ENCODE assay signal across 20 mouse cellular contexts in the genomic region with DNA sequence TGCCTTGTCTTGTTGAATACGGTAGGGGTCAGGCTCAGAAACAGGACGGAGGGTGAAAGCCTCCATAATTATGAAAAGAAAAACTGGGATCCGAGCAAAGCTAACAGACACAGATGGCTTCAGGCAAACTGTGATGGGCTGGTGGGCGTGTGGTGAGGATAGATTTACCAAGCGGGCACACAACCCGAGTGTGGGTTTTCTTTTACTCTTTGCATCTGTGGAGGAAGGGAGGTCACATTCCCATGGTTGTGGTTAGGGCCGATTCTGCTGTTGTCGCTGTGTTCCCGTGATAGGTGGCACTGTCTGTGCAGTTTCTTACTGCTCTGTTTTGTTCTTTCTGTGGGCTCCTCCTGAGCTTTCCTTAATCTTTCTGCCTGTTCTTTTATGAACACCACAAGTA.
DNase-seq lines count a peak whose midpoint lies in the region; ATAC-seq and TF ChIP-seq lines count a peak whose summit lies in the region.
"Had no signal": no experiment of that assay in that cellular context is flagged by ENCODE, and none has a peak within 500 bp of the region (broad histone marks: within the 10 kb centered on the region; RNA-seq: fewer than 3 reads in every experiment).

No protein-coding gene starts in this region.

- no peak overlapping the region for H3K27ac ChIP-seq in embryonic facial prominence, embryonic 13.5 days
- H3K27ac ChIP-seq in embryonic facial prominence, embryonic 10.5 days (replicated peaks), result no peak overlapping the region
- peak overlapping the region; percentile 92 for H3K27ac ChIP-seq in layer of hippocampus, adult 2 months
- no peak overlapping the region for H3K27ac ChIP-seq in midbrain, embryonic 15.5 days
- H3K27ac ChIP-seq: gastrocnemius, adult 2 months; heart, embryonic 13.5 days; hindbrain, embryonic 10.5 days; limb, embryonic 10.5 days; lung, embryonic 15.5 days had no signal

- no peak for TF ChIP-seq POLR2A in myocyte (IDR thresholded peaks at IDR 0.05; ENCODE audit: insufficient read length, low read depth)

- no peak overlapping the region for H3ac ChIP-seq in myocyte (ENCODE audit: control insufficient read depth, insufficient read length)

- ATAC-seq in embryonic facial prominence, embryonic 13.5 days (ENCODE audit: insufficient number of reproducible peaks, insufficient read depth, low FRiP score, low TSS enrichment, low read depth), result no peak
- ATAC-seq in midbrain, embryonic 15.5 days (replicated peaks), result no peak
- ATAC-seq: CD4-positive, CD25-positive, alpha-beta regulatory T cell, adult 4 months; midbrain, embryonic 16.5 days had no signal

- no peak overlapping the region for H3K4me3 ChIP-seq in embryonic facial prominence, embryonic 13.5 days
- no peak overlapping the region for H3K4me3 ChIP-seq in embryonic facial prominence, embryonic 10.5 days
- peak overlapping the region; percentile 13 for H3K4me3 ChIP-seq in layer of hippocampus, adult 2 months
- no peak overlapping the region for H3K4me3 ChIP-seq in myocyte
- no peak overlapping the region for H3K4me3 ChIP-seq in midbrain, embryonic 15.5 days
- H3K4me3 ChIP-seq: gastrocnemius, adult 2 months; heart, embryonic 13.5 days; hindbrain, embryonic 10.5 days; limb, embryonic 10.5 days; lung, embryonic 15.5 days had no signal

- peaks cover 8% of the 10 kb centered on the region for H3K4me1 ChIP-seq in embryonic facial prominence, embryonic 13.5 days
- H3K4me1 ChIP-seq in embryonic facial prominence, embryonic 10.5 days, result peaks cover 42% of the 10 kb centered on the region
- no peaks in the 10 kb centered on the region for H3K4me1 ChIP-seq in midbrain, embryonic 15.5 days
- H3K4me1 ChIP-seq: heart, embryonic 13.5 days; lung, embryonic 15.5 days had no signal

- TF ChIP-seq CTCF in layer of hippocampus, adult 2 months (conservative IDR thresholded peaks at IDR 0.05), result 0 out of 2 replicates have a peak, but pooled peaks have one; percentile 13

- H3K27me3 ChIP-seq in embryonic facial prominence, embryonic 13.5 days, result no peaks in the 10 kb centered on the region
- H3K27me3 ChIP-seq in embryonic facial prominence, embryonic 10.5 days (replicated peaks; ENCODE audit: low read depth, poor library complexity, severe bottlenecking), result no peaks in the 10 kb centered on the region
- H3K27me3 ChIP-seq in myocyte (ENCODE audit: control insufficient read depth, insufficient read depth, insufficient read length), result no peaks in the 10 kb centered on the region
- H3K27me3 ChIP-seq in midbrain, embryonic 15.5 days (replicated peaks), result no peaks in the 10 kb centered on the region
- H3K27me3 ChIP-seq: heart, embryonic 13.5 days; lung, embryonic 15.5 days had no signal

- no peak overlapping the region for H3K9ac ChIP-seq in embryonic facial prominence, embryonic 13.5 days
- no peak overlapping the region for H3K9ac ChIP-seq in midbrain, embryonic 15.5 days
- H3K9ac ChIP-seq: heart, embryonic 13.5 days; lung, embryonic 15.5 days had no signal

- H3K36me3 ChIP-seq in embryonic facial prominence, embryonic 13.5 days, result no peaks in the 10 kb centered on the region
- no peaks in the 10 kb centered on the region for H3K36me3 ChIP-seq in embryonic facial prominence, embryonic 10.5 days (replicated peaks)
- H3K36me3 ChIP-seq in myocyte (ENCODE audit: control insufficient read depth, insufficient read depth), result no peaks in the 10 kb centered on the region
- no peaks in the 10 kb centered on the region for H3K36me3 ChIP-seq in midbrain, embryonic 15.5 days (replicated peaks)
- H3K36me3 ChIP-seq: heart, embryonic 13.5 days; hindbrain, embryonic 10.5 days; limb, embryonic 10.5 days; lung, embryonic 15.5 days had no signal

- no peaks in the 10 kb centered on the region for H3K9me3 ChIP-seq in embryonic facial prominence, embryonic 13.5 days
- no peaks in the 10 kb centered on the region for H3K9me3 ChIP-seq in embryonic facial prominence, embryonic 10.5 days
- no peaks in the 10 kb centered on the region for H3K9me3 ChIP-seq in midbrain, embryonic 15.5 days
- H3K9me3 ChIP-seq: heart, embryonic 13.5 days; hindbrain, embryonic 10.5 days; limb, embryonic 10.5 days; lung, embryonic 15.5 days had no signal

- 38% methylated on average over 9 of the region's 9 CpGs for WGBS in embryonic facial prominence, embryonic 13.5 days
- WGBS in embryonic facial prominence, embryonic 10.5 days, result 69% methylated on average over 9 of the region's 9 CpGs
- 74% methylated on average over 9 of the region's 9 CpGs for WGBS in midbrain, embryonic 15.5 days

- no peaks in the 10 kb centered on the region for H3K79me2 ChIP-seq in myocyte (ENCODE audit: control insufficient read depth, insufficient read depth)

- H3K4me2 ChIP-seq in embryonic facial prominence, embryonic 13.5 days, result peak overlapping the region; percentile 33
- H3K4me2 ChIP-seq in myocyte (ENCODE audit: low read depth), result peak overlapping the region; percentile 18
- H3K4me2 ChIP-seq in midbrain, embryonic 15.5 days, result no peak overlapping the region
- H3K4me2 ChIP-seq: heart, embryonic 13.5 days; liver, embryonic 11.5 days; lung, embryonic 15.5 days had no signal

- DNase-seq in embryonic facial prominence, embryonic 10.5 days (ENCODE audit: low spot score), result no peak
- DNase-seq in layer of hippocampus, adult 18-20 months (ENCODE audit: low spot score in 2 of 2), result peak; percentile 69 to 85
- no peak for DNase-seq in layer of hippocampus, postnatal 25 days (ENCODE audit: extremely low spot score in 1 of 2, low spot score in 1 of 2)
- peak; percentile 64 for DNase-seq in layer of hippocampus, adult 2 months (ENCODE audit: low spot score in 2 of 2)
- DNase-seq in adrenal gland, adult 8-10 months, result no peak
- DNase-seq: cerebellum, postnatal 36 days; gastrocnemius, adult 2 months; kidney, adult 18-20 months; kidney, postnatal 10 days; thymus, adult 2 months had no signal

TF ChIP-seq in myocyte, 11 proteins besides CTCF, POLR2A, EP300 and RAD21:
- no peak for TF ChIP-seq CEBPB (IDR thresholded peaks at IDR 0.05; ENCODE audit: insufficient read depth, poor library complexity, severe bottlenecking)
- no peak for TF ChIP-seq E2F4 (IDR thresholded peaks at IDR 0.05; ENCODE audit: insufficient read depth)
- TF ChIP-seq REST (IDR thresholded peaks at IDR 0.05; ENCODE audit: insufficient read depth, insufficient read length), result no peak
- TF ChIP-seq POLR2AphosphoS2 (IDR thresholded peaks at IDR 0.05; ENCODE audit: insufficient read length, low read depth), result no peak
- TF ChIP-seq MYOG (IDR thresholded peaks at IDR 0.05; ENCODE audit: control insufficient read depth in 1 of 3, insufficient read depth in 1 of 3, insufficient read length in 2 of 3, low read depth in 2 of 3), result no peak
- no peak for TF ChIP-seq TCF3 (IDR thresholded peaks at IDR 0.05; ENCODE audit: insufficient read length, low read depth)
- TF ChIP-seq USF1 (IDR thresholded peaks at IDR 0.05; ENCODE audit: low read depth), result no peak
- no peak for TF ChIP-seq MYOD1 (IDR thresholded peaks at IDR 0.05; ENCODE audit: control insufficient read depth in 1 of 3, insufficient read length in 2 of 3, low read depth in 2 of 3)
- no peak for TF ChIP-seq SRF (IDR thresholded peaks at IDR 0.05; ENCODE audit: control insufficient read depth, insufficient read length, low read depth)
- no peak for TF ChIP-seq MAX (IDR thresholded peaks at IDR 0.05; ENCODE audit: low read depth)
- TF ChIP-seq TCF12 (IDR thresholded peaks at IDR 0.05; ENCODE audit: insufficient read depth, poor library complexity, severe bottlenecking), result no peak

Comparison
In these comparisons a context has a peak if more than half of its experiments do, and no peak if none do; other contexts are left out.
1. DNase-seq: peak in layer of hippocampus, adult 18-20 months (2 of 2) and layer of hippocampus, adult 2 months (2 of 2); none in embryonic facial prominence, embryonic 10.5 days (single experiment), layer of hippocampus, postnatal 25 days (0 of 2) and adrenal gland, adult 8-10 months (single experiment).